Mouse (Mus musculus) liver, postnatal 0 days (tissue): ENCODE measurements around the gene G6pc3.

Experiments used
- CTCF ChIP-seq: sonication (generic); IDR thresholded peaks from 2 replicates; pipeline ENCODE4 v1.5.1; 2016; ENCODE audit warnings: antibody characterized with exemption, low read depth
- EP300 ChIP-seq: IDR thresholded peaks from 2 replicates; pipeline ENCODE4 v1.6.1; 2016; ENCODE audit warnings: antibody characterized with exemption, low read depth, mild to moderate bottlenecking

DNA sequence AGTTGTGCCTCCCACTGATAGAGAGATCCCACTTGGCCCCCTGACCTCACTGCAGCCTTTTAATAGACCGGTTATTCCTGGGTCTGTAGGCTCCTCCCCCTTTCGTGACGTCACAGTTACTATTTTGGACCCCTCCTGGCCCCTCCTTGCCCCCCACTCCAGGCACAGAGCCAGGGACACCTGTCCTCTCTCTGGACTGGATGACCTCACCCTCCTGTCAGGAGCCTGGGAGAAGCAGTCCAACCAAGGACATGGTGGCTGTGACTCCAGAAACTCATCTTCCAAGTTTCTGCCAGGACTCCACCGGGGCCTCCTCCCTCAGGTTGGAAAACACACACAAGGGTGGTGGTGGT is 30.6 kb downstream of the G6pc3 start:
- TF ChIP-seq EP300 (no peak), CTCF (no peak)
